ENCODE assay signal across 21 mouse cellular contexts in the genomic region with DNA sequence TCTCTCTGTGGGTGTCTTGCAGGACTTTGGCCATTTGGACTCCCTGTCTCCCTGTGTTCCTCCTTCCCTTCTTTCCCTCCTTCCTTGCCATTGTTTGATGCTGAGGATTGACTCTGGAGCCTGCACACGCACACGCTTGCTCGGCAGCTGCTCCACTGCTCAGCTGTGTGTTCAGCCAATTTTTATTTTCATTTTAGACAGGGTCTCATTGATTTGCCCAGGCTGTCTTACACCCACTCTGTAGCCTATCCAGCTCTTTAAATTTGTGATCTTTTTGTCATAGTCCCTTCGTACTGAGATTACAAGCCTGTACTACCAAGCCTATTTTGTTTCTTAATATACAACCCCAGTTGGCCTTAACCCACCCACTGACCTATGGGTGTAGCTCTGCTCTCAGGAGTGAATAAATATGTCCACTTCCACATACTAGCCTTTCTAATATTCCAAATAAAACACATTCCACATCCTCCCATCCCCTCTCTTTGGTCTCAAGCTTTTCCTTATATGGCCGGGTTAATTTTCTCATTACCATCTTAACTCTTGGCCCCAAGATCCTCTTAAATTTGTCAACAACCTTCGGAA. TPM values are rescaled to one million over a fixed set of nuclear protein-coding genes. Genes with fewer than 3 reads are reported as not detected.
DNase-seq lines count a peak whose midpoint lies in the region; ATAC-seq and TF ChIP-seq lines count a peak whose summit lies in the region.
"Had no signal": no experiment of that assay in that cellular context is flagged by ENCODE, and none has a peak within 500 bp of the region (broad histone marks: within the 10 kb centered on the region; RNA-seq: fewer than 3 reads in every experiment).

No protein-coding gene starts in this region.

- H3K36me3 ChIP-seq in kidney, embryonic 16.5 days (ENCODE audit: insufficient read depth, low read length): no peaks in the 10 kb centered on the region
- H3K36me3 ChIP-seq in kidney, embryonic 14.5 days (ENCODE audit: control insufficient read depth, insufficient read depth, low read length): no peaks in the 10 kb centered on the region
- no peaks in the 10 kb centered on the region for H3K36me3 ChIP-seq in lung, embryonic 15.5 days
- H3K36me3 ChIP-seq in stomach, postnatal 0 days (ENCODE audit: control insufficient read depth, insufficient read depth, low read length): no peaks in the 10 kb centered on the region
- H3K36me3 ChIP-seq: embryonic facial prominence, embryonic 13.5 days; heart, embryonic 15.5 days had no signal

- no peak overlapping the region for H3K4me2 ChIP-seq in kidney, embryonic 16.5 days (replicated peaks; ENCODE audit: low read depth, low read length)
- no peak overlapping the region for H3K4me2 ChIP-seq in kidney, embryonic 14.5 days (replicated peaks; ENCODE audit: low read depth, low read length)
- H3K4me2 ChIP-seq in lung, embryonic 15.5 days: no peak overlapping the region
- no peak overlapping the region for H3K4me2 ChIP-seq in stomach, postnatal 0 days (replicated peaks; ENCODE audit: low read depth)
- H3K4me2 ChIP-seq: embryonic facial prominence, embryonic 13.5 days; forebrain, embryonic 13.5 days; heart, embryonic 11.5 days; heart, embryonic 15.5 days had no signal

- TF ChIP-seq POLR2A in embryonic fibroblast, embryonic 13.5 days (IDR thresholded peaks at IDR 0.05; ENCODE audit: low read depth, low read length): no peak

- H3K27ac ChIP-seq in kidney, embryonic 16.5 days (ENCODE audit: low read length): no peak overlapping the region
- H3K27ac ChIP-seq in kidney, embryonic 14.5 days (ENCODE audit: low read depth, low read length): no peak overlapping the region
- peak overlapping the region; percentile 11; the same call in 1 of the 2 replicates for H3K27ac ChIP-seq in lung, embryonic 15.5 days
- H3K27ac ChIP-seq in embryonic fibroblast, embryonic 13.5 days (ENCODE audit: insufficient read depth, low read length): peak overlapping the region; percentile 92
- no peak overlapping the region; the same call in 1 of the 2 replicates for H3K27ac ChIP-seq in stomach, postnatal 0 days (replicated peaks)
- H3K27ac ChIP-seq: embryonic facial prominence, embryonic 13.5 days; forebrain, embryonic 13.5 days; heart, adult 2 months; heart, embryonic 15.5 days had no signal

- no peaks in the 10 kb centered on the region for H3K9me3 ChIP-seq in kidney, embryonic 16.5 days (ENCODE audit: low read length)
- no peaks in the 10 kb centered on the region for H3K9me3 ChIP-seq in kidney, embryonic 14.5 days (ENCODE audit: control insufficient read depth, low read length)
- no peaks in the 10 kb centered on the region for H3K9me3 ChIP-seq in lung, embryonic 15.5 days
- H3K9me3 ChIP-seq in stomach, postnatal 0 days (ENCODE audit: control insufficient read depth, low read length): no peaks in the 10 kb centered on the region
- H3K9me3 ChIP-seq: embryonic facial prominence, embryonic 13.5 days; forebrain, embryonic 13.5 days; heart, embryonic 15.5 days had no signal

- no peak for TF ChIP-seq EP300 in stomach, postnatal 0 days (optimal IDR thresholded peaks at IDR 0.05)

- no peaks in the 10 kb centered on the region for H3K27me3 ChIP-seq in kidney, embryonic 16.5 days (ENCODE audit: insufficient read depth, low read length)
- peaks cover 6% of the 10 kb centered on the region; the same call in 1 of the 2 replicates for H3K27me3 ChIP-seq in kidney, embryonic 14.5 days (ENCODE audit: control insufficient read depth, insufficient read depth, low read length)
- no peaks in the 10 kb centered on the region for H3K27me3 ChIP-seq in lung, embryonic 15.5 days
- no peaks in the 10 kb centered on the region for H3K27me3 ChIP-seq in stomach, postnatal 0 days (ENCODE audit: control insufficient read depth, insufficient read depth, low read length)
- H3K27me3 ChIP-seq: CH12.LX; embryonic facial prominence, embryonic 13.5 days; forebrain, embryonic 13.5 days; heart, embryonic 15.5 days had no signal

- no peaks in the 10 kb centered on the region for H3K4me1 ChIP-seq in kidney, embryonic 16.5 days (ENCODE audit: insufficient read depth, low read length)
- no peaks in the 10 kb centered on the region for H3K4me1 ChIP-seq in kidney, embryonic 14.5 days (ENCODE audit: control insufficient read depth, insufficient read depth, low read length)
- no peaks in the 10 kb centered on the region for H3K4me1 ChIP-seq in lung, embryonic 15.5 days
- H3K4me1 ChIP-seq in embryonic fibroblast, embryonic 13.5 days (ENCODE audit: control insufficient read depth, insufficient read depth, low read length): no peaks in the 10 kb centered on the region
- no peaks in the 10 kb centered on the region for H3K4me1 ChIP-seq in stomach, postnatal 0 days (replicated peaks; ENCODE audit: control insufficient read depth, insufficient read depth)
- H3K4me1 ChIP-seq: embryonic facial prominence, embryonic 13.5 days; forebrain, embryonic 13.5 days; heart, embryonic 15.5 days had no signal

- TF ChIP-seq CTCF in embryonic fibroblast, embryonic 13.5 days (IDR thresholded peaks at IDR 0.05; ENCODE audit: borderline replicate concordance, insufficient read depth, low read length): no peak
- no peak for TF ChIP-seq CTCF in stomach, postnatal 0 days (IDR thresholded peaks at IDR 0.05; ENCODE audit: low read depth)

- DNase-seq in lung, postnatal 25 days (ENCODE audit: low spot score): no peak
- DNase-seq in stomach, postnatal 0 days (ENCODE audit: low spot score): no peak
- DNase-seq: adrenal gland, postnatal 14 days; cerebellum, adult 18-20 months; cerebellum, adult 9-11 months; cerebellum, postnatal 36 days; forebrain, postnatal 0 days; gastrocnemius, postnatal 14 days; heart, adult 2 months; heart, postnatal 14 days had no signal

- H3K4me3 ChIP-seq in kidney, embryonic 16.5 days (ENCODE audit: low read length): no peak overlapping the region
- H3K4me3 ChIP-seq in kidney, embryonic 14.5 days (ENCODE audit: low read length): no peak overlapping the region
- H3K4me3 ChIP-seq in lung, embryonic 15.5 days: no peak overlapping the region
- H3K4me3 ChIP-seq in embryonic fibroblast, embryonic 13.5 days (ENCODE audit: insufficient read depth, low read length): no peak overlapping the region
- H3K4me3 ChIP-seq in stomach, postnatal 0 days (ENCODE audit: low read depth, low read length): no peak overlapping the region
- H3K4me3 ChIP-seq: embryonic facial prominence, embryonic 13.5 days; forebrain, embryonic 13.5 days; heart, adult 2 months; heart, embryonic 15.5 days had no signal

- H3K9ac ChIP-seq in kidney, embryonic 16.5 days (replicated peaks; ENCODE audit: low read length): no peak overlapping the region
- no peak overlapping the region for H3K9ac ChIP-seq in kidney, embryonic 14.5 days (ENCODE audit: low read depth, low read length)
- no peak overlapping the region for H3K9ac ChIP-seq in lung, embryonic 15.5 days
- no peak overlapping the region for H3K9ac ChIP-seq in stomach, postnatal 0 days (ENCODE audit: low read length)
- H3K9ac ChIP-seq: embryonic facial prominence, embryonic 13.5 days; forebrain, embryonic 13.5 days; forebrain, postnatal 0 days; heart, embryonic 15.5 days had no signal

- ATAC-seq in kidney, embryonic 16.5 days (ENCODE audit: low FRiP score, low TSS enrichment): peak; percentile 74; the same call in 1 of the 2 replicates
- ATAC-seq in kidney, embryonic 14.5 days (ENCODE audit: low FRiP score, low TSS enrichment): no peak
- ATAC-seq in lung, embryonic 15.5 days (ENCODE audit: borderline replicate concordance, extremely low read depth, low FRiP score, low TSS enrichment): peak; percentile 73
- peak; percentile 45; the same call in 1 of the 2 replicates for ATAC-seq in stomach, postnatal 0 days (ENCODE audit: low FRiP score, low TSS enrichment)
- ATAC-seq: activated CD4-positive, CD25-positive, alpha-beta regulatory T cell, adult 4 months; forebrain, embryonic 13.5 days; forebrain, postnatal 0 days; Patski had no signal

- 60% methylated on average over 6 of the region's 6 CpGs for WGBS in kidney, embryonic 16.5 days
- 56% methylated on average over 6 of the region's 6 CpGs for WGBS in kidney, embryonic 14.5 days
- 54% methylated on average over 6 of the region's 6 CpGs for WGBS in lung, embryonic 15.5 days
- 61% methylated on average over 6 of the region's 6 CpGs for WGBS in stomach, postnatal 0 days

RNA-seq across cellular contexts. Expression of a gene that starts 34.3 kb away (rescaled TPM):
- 98.0 and 110 TPM in 2 replicates for polyA plus RNA-seq in kidney, embryonic 16.5 days (2015; fragmentation: Nextera tagmentation; extraction: Ambion mirVana)
- polyA plus RNA-seq in kidney, embryonic 14.5 days (2014; fragmentation: Nextera tagmentation; extraction: Ambion mirVana): 47.4 and 60.3 TPM in 2 replicates
- polyA plus RNA-seq in lung, embryonic 15.5 days (2015; fragmentation: Nextera tagmentation; extraction: Ambion mirVana): 366 and 418 TPM in 2 replicates
- 266 and 409 TPM in 2 replicates for polyA plus RNA-seq in embryonic fibroblast, embryonic 13.5 days (2011; ENCODE audit: insufficient read length, low read depth, missing spikeins)
- polyA plus RNA-seq in stomach, postnatal 0 days (2015; fragmentation: Nextera tagmentation; extraction: Ambion mirVana): 386 and 394 TPM in 2 replicates
- polyA plus RNA-seq: activated CD4-positive, CD25-positive, alpha-beta regulatory T cell, adult 4 months had no signal

Comparison
In these comparisons a context has a peak if more than half of its experiments do, and no peak if none do; other contexts are left out.
1. H3K27ac ChIP-seq: peak in lung, embryonic 15.5 days (single experiment) and embryonic fibroblast, embryonic 13.5 days (single experiment); none in kidney, embryonic 16.5 days (single experiment), kidney, embryonic 14.5 days (single experiment) and stomach, postnatal 0 days (single experiment).